Mouse (Mus musculus) inflammation-experienced regulatory T-cells, adult 16 weeks (primary cell): ENCODE measurements around the gene Ryr1. TPM values are rescaled to one million over a fixed set of nuclear protein-coding genes. Genes with fewer than 3 reads are reported as not detected.

ENCODE experiments used
- polyA plus RNA-seq: library from polyadenylated mRNA; unstranded; fragments of 100-300 nt; shearing (Covaris generic); gene quantifications from one replicate; pipeline ENCODE4 v1.2.1, GENCODE M21; 2017

Gene Ryr1
- not detected for polyA plus RNA-seq

GRCm38 (mm10) chr7:29124970-29125369 lies at the start of gene Ryr1:
TSS of gene Ryr1 (minus strand) at chr7:29125179.

GRCm38 (mm10) chr7:29170066-29170754 lies 45.2 kb upstream of the Ryr1 start, which contains the start of the genes Ggn and Spred3:
TSS of gene Ggn (plus strand) at chr7:29170210.
TSS of gene Spred3 (minus strand) at chr7:29170411.

DNA sequence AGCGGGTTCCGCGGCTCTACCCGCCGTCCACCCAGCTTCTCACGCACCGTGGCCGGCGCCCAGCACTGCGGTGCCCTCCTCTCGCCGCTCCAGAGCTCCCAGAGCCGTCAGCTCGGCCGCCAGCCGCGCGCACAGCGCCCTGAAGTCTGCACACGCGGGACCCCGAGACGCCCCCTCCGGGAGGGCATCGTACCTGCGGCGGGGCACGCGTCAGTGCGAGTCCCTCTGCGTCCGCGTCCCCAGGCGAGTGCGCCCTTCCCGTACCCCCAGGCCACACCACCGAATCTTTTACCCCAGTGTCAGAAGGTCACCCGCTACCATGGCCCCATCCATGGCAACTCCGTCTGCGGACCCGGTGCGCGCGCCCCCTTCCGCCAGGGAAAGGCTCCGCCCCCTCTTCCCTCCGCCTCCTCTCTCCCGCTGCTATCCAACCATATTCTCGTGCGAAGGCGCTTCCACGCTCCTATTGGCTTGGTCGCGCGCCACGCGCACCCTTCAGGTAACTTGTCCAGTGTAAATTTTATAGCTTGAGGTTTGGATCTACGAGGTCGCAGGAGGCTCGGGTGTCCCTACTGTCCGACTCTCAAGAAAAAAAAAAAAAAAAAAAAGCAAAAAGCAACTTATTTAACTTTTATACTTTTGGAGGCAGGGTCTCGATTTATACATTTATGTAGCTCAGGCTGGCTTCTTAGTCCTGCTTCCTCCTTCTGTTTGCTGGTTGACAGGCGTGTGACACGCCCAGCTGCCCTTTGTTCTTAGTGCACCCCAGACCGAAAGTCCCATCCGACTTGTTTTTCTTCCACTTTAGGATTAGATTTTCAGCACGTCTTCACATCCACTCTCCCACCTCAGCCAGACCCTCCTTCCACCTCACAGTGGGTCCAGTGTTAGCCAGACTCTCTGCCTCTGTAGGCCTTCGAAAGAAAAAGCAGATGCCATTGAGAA lies 31.1 kb upstream of the Ryr1 start, which contains the start of gene Fam98c:
Gene Fam98c, minus strand, starts transcription at position 397 of the 945 bp plus-strand sequence.

DNA sequence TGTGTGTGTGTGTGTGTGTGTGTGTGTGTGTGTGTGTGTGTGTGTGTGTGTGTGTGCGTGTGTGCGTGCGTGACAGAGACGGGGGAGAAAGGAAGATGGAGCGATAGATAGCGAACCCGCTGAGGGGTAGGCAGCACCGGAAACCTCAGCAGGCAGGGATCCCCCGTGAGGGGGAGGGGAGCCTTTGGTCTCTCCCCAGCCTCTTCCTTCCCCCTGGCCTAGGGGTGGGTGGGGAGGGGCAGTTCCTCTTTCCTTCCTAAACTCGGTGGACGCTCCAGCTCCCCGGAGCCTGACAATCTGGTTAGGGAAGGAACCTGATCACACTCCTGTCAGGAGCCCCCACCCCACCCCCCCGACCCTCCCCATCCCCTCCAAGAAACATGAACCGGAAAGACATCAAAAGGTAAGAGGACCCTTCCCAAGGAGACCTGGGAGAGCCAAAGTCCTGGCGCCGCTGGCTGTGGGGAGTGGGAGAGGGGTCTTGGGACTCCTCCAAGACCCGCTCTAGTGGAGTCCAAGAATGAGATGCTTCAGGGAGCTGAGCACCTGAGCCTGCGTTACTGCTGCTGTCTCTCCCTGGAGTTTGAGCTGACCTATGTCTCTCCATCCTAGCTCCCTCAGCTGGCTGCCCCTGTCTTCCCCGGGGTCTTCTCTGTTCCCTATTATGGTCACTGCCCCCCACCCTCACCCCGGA lies 9.9 kb upstream of the Ryr1 start, which contains the start of gene Rasgrp4:
Gene Rasgrp4, plus strand, starts transcription at position 159 of the 694 bp plus-strand sequence.

GRCm38 (mm10) chr7:28981651-28982273 lies 143.2 kb downstream of the Ryr1 start, which contains the start of the genes Eif3k and Map4k1:
TSS of gene Eif3k (minus strand) at chr7:28981864.
TSS of gene Map4k1 (plus strand) at chr7:28982050.

GRCm38 (mm10) chr7:28961927-28962670 lies 162.9 kb downstream of the Ryr1 start, which contains the start of gene Actn4:
TSS of gene Actn4 (minus strand) at chr7:28962340.

Other genes with a start within 250 kb of the Ryr1 start
- not detected for gene Capn12, start 243.8 kb downstream of the Ryr1 start, polyA plus RNA-seq
- gene Actn4, start 162.8 kb downstream of the Ryr1 start, polyA plus RNA-seq: 380 TPM
- 338 TPM for gene Eif3k, start 143.3 kb downstream of the Ryr1 start, polyA plus RNA-seq
- 163 TPM for gene Map4k1, start 143.1 kb downstream of the Ryr1 start, polyA plus RNA-seq
- gene Rasgrp4, start 9.7 kb upstream of the Ryr1 start, polyA plus RNA-seq: 1.0 TPM
- gene Fam98c, start 31.1 kb upstream of the Ryr1 start, polyA plus RNA-seq: 18.1 TPM
- gene Ggn, start 45.0 kb upstream of the Ryr1 start, polyA plus RNA-seq: 0.15 TPM
- gene Spred3, start 45.2 kb upstream of the Ryr1 start, polyA plus RNA-seq: not detected
- gene Psmd8, start 55.5 kb upstream of the Ryr1 start, polyA plus RNA-seq: 241 TPM
- gene Catsperg1, start 88.9 kb upstream of the Ryr1 start, polyA plus RNA-seq: 1.3 TPM
- gene Kcnk6, start 107.3 kb upstream of the Ryr1 start, polyA plus RNA-seq: 2.0 TPM
- gene Yif1b, start 113.2 kb upstream of the Ryr1 start, polyA plus RNA-seq: 71.0 TPM
- 5.7 TPM for gene 2200002D01Rik, start 123.3 kb upstream of the Ryr1 start, polyA plus RNA-seq
- 80.3 TPM for gene Spint2, start 156.7 kb upstream of the Ryr1 start, polyA plus RNA-seq
- gene Ppp1r14a, start 164.1 kb upstream of the Ryr1 start, polyA plus RNA-seq: not detected
- gene Dpf1, start 178.8 kb upstream of the Ryr1 start, polyA plus RNA-seq: 0.46 TPM